Mouse (Mus musculus): Measurements from ENCODE around the gene Hoxb4.

The Hoxb4 gene

GRCm38 (mm10) chr11:96317608-96318367 lies at the start of gene Hoxb4:
TSS of gene Hoxb4 (plus strand) at chr11:96318267.
- in situ Hi-C loops (cut with MboI, MseI): loop anchor here in 1 of 2 experiments (25.0 kb wide), 1 partner anchor 245 kb away; no protein-coding TSS in a partner anchor

DNA sequence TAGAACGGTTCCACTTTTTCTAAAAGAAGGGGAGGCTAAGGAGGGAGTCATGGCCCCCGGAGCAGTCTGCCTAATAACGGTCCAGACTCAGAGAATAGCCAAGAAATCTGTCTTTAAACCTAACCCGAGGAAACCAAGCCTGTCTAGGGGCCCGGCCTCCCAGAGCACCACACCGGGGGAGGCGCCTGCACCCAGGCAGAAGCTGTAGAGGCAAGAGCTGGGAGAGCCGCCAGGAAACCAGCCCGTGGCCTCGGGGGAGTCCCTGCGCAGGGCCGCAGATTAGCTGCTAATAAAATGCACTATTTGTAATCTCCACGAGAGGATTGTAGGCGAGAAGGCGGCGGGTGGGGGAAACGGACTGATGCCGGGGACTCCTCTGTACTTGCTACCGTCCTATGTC lies 48.2 kb upstream of the Hoxb4 start:
- in situ Hi-C loops (cut with MboI, MseI): loop anchor here in 1 of 2 experiments (10.0 kb wide), 1 partner anchor 605 kb away; no protein-coding TSS in a partner anchor

DNA sequence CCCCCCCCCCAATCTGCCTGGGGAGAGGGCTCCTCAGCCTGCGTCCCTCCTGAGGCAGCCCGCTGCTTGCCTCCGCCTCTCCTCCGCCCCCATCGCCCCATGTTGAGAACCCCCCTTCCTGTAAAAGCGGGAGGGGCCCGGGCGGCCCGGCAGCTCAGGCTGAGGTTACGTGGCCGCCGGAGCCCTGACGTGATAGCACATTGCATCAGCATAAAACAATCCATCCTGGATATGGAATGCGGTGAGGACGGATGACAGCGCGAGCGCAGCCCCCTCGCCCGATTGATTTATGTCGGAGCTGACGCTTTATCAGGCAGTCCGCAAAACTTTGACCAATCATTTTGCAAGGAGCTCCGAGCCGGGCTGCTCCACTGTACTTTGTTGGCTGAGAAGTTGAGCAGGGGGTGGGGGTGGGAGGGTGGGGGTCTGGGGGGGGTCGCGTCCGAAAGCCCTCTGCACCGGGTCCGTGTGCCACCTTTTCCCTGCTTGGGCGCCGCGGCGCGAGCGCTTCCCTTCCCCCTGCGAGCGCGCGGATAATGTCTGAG lies 47.0 kb upstream of the Hoxb4 start, which contains the start of gene Hoxb9:
Gene Hoxb9 (plus strand): TSS at position 462 of the 545 bp plus-strand sequence.
- in situ Hi-C loops (cut with MboI, MseI): no loop called here

DNA sequence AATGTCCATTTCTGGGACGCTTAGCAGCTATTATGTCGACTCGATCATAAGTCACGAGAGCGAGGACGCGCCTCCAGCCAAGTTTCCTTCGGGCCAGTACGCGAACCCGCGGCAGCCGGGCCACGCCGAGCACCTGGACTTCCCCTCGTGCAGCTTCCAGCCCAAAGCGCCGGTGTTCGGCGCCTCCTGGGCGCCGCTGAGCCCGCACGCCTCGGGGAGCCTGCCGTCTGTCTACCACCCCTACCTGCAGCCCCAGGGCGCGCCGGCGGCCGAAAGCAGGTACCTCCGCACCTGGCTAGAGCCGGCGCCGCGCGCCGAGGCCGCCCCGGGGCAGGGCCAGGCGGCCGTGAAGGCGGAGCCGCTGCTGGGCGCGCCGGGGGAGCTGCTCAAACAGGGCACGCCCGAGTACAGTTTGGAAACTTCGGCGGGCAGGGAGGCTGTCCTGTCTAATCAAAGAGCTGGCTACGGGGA lies 46.5 kb upstream of the Hoxb4 start:
- in situ Hi-C loops (cut with MboI, MseI): no loop called here

DNA sequence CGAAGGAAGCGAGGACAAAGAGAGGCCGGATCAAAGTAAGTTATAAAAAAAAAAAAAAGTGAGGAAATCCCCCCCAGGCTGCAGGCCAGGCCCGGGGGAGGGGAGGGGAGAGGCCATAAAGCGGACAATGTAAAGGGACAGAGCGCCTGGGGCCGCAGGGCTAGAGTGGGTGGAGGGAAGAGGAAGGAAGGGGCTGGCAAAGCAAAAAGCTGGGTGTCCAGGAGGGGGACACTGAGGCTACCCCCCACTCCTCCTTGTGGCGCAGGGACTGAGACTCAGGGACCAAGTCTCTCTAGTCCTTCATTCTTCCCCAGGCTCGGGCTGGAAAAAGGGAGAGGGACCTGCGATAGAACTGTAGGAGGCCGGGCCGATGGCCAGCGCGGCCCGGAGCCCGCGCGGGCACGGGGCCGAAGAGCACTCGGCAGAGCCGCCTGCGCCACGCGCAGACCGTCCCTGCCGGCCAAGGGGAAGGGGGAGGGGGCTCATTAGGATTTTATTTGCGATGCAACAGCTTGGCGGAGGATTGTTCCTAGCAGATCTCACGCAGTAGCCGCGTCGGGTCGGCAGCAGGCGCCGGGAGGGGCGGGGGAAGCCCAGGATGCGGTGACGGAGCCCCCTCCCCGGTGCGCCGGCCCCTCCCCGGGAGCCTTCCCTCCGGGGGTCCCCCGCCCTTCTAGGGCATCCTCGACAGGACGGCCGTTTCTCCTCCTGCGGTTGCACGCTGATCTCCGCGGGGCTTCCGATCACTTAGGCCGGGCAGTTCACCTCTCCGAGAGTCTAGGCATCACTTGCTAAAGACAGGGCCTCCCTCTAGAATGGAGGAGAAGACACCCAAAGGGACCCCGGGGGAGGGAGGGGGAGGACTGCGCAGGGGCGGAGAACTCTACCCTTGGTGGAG lies 45.8 kb upstream of the Hoxb4 start:
- in situ Hi-C loops (cut with MboI, MseI): no loop called here

GRCm38 (mm10) chr11:96274428-96274827 lies 43.6 kb upstream of the Hoxb4 start:
- in situ Hi-C loops (cut with MboI, MseI): no loop called here

- in situ Hi-C loops (cut with MboI, MseI): loop anchor here in 1 of 2 experiments (5.0 kb wide), 1 partner anchor 481 kb away; no protein-coding TSS in a partner anchor
These were observed 42.2 kb upstream of the Hoxb4 start for GRCm38 (mm10) chr11:96275896-96276295.

GRCm38 (mm10) chr11:96277151-96278044 lies 40.7 kb upstream of the Hoxb4 start:
- in situ Hi-C loops (cut with MboI, MseI): loop anchor here in 1 of 2 experiments (5.0 kb wide), 1 partner anchor 480 kb away; no protein-coding TSS in a partner anchor

DNA sequence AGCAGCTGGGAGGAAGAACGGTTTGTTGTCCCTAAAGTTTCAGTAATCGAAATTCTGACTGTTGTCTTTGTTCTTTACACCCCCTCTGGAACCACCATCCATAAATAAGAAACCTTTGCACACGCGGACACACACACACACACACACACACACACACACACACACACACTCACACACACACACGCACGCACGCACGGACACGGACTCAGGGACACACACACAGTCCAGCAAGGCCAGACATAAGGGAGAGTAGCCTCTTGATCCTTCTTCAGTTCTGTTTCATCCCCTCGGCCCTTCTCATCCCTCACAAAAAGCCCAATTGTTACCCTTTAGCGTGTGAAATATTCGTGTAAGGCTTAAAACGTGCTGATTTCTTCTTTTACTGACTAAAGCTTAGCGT lies 39.7 kb upstream of the Hoxb4 start:
- in situ Hi-C loops (cut with MboI, MseI): loop anchor here in 1 of 2 experiments (5.0 kb wide), 1 partner anchor 479 kb away; no protein-coding TSS in a partner anchor

DNA sequence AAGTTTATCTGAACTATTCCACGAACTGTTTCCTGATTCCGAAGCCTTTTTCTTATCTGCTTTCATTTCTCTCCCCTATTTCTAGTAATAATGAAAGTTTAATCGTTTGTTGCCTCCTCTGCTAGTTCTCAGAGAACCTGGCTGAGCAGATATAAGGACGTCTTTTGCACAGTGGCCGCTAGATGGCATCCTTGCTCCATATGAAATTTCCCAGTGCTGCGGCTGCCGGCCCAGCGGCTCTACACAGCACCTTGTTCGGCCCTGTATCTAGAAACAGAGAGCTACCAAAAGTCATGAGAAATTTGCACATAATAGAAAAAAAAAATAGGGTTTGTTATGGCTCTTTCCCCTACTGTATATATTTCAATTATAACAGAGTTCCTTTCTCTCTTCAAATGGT lies 39.3 kb upstream of the Hoxb4 start:
- in situ Hi-C loops (cut with MboI, MseI): loop anchor here in 1 of 2 experiments (5.0 kb wide), 1 partner anchor 479 kb away; no protein-coding TSS in a partner anchor

- in situ Hi-C loops (cut with MboI, MseI): loop anchor here (5.0 to 10.0 kb wide), 2 partner anchors 478 to 585 kb away; no protein-coding TSS in a partner anchor
These were observed 38.4 kb upstream of the Hoxb4 start for GRCm38 (mm10) chr11:96279421-96280233.

GRCm38 (mm10) chr11:96280399-96281378 lies 37.4 kb upstream of the Hoxb4 start:
- in situ Hi-C loops (cut with MboI, MseI): loop anchor here in 1 of 2 experiments (10.0 kb wide), 1 partner anchor 584 kb away; no protein-coding TSS in a partner anchor

GRCm38 (mm10) chr11:96281396-96281795 lies 36.7 kb upstream of the Hoxb4 start:
- in situ Hi-C loops (cut with MboI, MseI): loop anchor here in 1 of 2 experiments (10.0 kb wide), 1 partner anchor 583 kb away; no protein-coding TSS in a partner anchor

DNA sequence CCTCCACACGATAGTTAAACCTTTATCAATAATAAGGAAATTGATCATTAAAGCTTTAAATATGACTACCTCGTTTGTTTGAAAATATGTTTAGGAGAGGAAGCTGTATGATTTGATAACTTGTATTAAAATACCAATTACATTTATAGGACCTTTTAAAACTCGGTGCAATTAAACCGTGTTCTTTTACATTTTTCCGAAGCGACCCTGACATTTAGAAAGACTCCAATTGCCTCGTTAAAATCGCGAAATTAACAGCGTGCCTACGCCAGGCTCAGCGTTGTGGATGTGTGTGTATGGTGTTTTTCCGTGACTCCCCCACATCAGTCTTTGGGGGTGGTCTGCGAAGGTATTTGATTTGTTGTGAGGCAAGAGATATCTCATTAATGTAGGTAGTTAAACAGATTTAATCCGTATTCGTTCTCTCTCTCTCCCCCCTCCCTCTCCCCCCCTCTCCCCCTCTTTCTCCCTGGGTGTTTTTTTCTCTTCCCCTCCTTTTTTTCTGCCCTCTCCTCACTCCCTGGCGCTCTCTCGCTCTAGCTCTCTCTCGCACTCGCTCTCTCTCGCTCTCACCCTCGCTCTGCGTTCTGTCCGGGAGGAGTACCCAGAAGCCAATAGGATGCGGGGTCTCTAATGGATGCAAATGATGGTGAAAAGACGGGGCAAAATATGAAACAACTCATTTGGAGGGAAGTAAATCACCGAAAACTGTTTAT lies 36.1 kb upstream of the Hoxb4 start, which contains the start of gene Hoxb8:
Gene Hoxb8 (plus strand): TSS at position 51 of the 716 bp plus-strand sequence.
- in situ Hi-C loops (cut with MboI, MseI): loop anchor here in 1 of 2 experiments (10.0 kb wide), 1 partner anchor 583 kb away; no protein-coding TSS in a partner anchor

DNA sequence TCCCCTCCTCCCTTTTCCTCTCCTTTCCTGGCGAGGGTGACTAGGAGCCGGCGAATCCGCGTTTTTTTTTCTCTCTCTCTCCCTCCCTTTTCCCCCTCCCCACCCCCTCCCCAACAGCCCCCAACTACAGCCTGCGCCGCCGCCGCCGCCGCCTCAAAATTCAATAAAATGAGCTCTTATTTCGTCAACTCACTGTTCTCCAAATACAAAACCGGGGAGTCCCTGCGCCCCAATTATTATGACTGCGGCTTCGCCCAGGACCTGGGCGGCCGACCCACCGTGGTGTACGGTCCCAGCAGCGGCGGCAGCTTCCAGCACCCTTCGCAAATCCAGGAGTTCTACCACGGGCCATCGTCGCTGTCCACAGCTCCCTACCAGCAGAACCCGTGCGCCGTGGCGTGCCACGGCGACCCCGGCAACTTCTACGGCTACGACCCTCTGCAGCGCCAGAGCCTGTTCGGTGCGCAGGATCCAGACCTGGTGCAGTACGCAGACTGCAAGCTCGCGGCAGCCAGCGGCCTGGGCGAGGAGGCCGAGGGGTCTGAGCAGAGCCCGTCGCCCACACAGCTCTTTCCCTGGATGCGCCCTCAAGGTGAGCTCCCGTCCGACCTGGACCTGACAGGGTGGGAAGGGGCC lies 35.2 kb upstream of the Hoxb4 start:
- in situ Hi-C loops (cut with MboI, MseI): loop anchor here in 1 of 2 experiments (10.0 kb wide), 1 partner anchor 582 kb away; no protein-coding TSS in a partner anchor

DNA sequence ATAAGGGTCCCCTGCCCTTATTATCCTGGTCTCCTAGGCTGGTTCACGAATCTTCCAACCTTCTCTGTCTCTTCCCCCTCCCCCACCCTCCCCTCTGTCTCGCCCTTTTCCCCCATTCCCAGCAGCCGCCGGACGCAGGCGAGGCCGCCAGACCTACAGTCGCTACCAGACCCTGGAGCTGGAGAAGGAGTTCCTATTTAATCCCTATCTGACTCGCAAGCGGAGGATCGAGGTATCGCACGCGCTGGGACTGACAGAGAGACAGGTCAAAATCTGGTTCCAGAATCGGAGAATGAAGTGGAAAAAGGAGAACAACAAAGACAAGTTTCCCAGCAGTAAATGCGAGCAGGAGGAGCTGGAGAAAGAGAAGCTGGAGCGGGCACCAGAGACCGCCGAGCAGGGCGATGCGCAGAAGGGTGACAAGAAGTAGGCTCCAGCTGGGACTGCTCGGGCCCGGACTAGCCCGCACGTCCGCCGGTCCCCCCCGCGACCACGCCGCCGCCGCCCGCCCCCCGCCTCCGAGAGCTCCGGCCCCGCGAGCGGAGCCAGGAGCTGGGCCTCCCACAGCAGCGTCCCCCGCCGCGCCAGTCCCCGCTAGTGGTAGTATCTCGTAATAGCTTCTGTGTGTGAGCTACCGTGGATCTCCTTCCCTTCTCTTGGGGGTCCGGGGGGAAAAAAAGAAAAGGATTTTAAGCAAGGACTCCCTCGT lies 33.9 kb upstream of the Hoxb4 start:
- in situ Hi-C loops (cut with MboI, MseI): loop anchor here in 1 of 2 experiments (10.0 kb wide), 1 partner anchor 581 kb away; no protein-coding TSS in a partner anchor
